Mouse (Mus musculus) heart, embryonic 12.5 days (tissue): Measurements from ENCODE around the gene Scrn1. TPM values are rescaled to one million over a fixed set of nuclear protein-coding genes. Genes with fewer than 3 reads are reported as not detected.

Experiments
- ATAC-seq: fragments of 200-750 bp; cut with Nextera tagmentation; 2 replicates; pipeline ENCODE4 v1.8.0; 2017; ENCODE audit warnings: moderate TSS enrichment, moderate library complexity; ENCODE audit not compliant: insufficient number of reproducible peaks, low FRiP score
- H3K27ac ChIP-seq: fragments of 300-500 bp; sonication (generic); 2 replicates; pipeline ENCODE4 v1.5.1; 2016; ENCODE audit warnings: mild to moderate bottlenecking, moderate library complexity; ENCODE audit not compliant: poor library complexity, severe bottlenecking
- H3K27me3 ChIP-seq: fragments of 300-500 bp; sonication (generic); replicated peaks from 2 replicates; pipeline ENCODE4 v1.6.1; 2016; ENCODE audit warnings: mild to moderate bottlenecking, moderate library complexity
- H3K36me3 ChIP-seq: fragments of 300-500 bp; sonication (generic); 2 replicates; pipeline ENCODE4 v1.6.1; 2016; ENCODE audit warnings: mild to moderate bottlenecking, moderate library complexity
- H3K4me1 ChIP-seq: fragments of 300-500 bp; sonication (generic); replicated peaks from 2 replicates; pipeline ENCODE4 v1.6.1; 2016; ENCODE audit warnings: mild to moderate bottlenecking
- H3K4me2 ChIP-seq: fragments of 300-500 bp; sonication (generic); 2 replicates; pipeline ENCODE4 v1.6.1; 2016; ENCODE audit warnings: mild to moderate bottlenecking, moderate library complexity
- H3K4me3 ChIP-seq: fragments of 300-500 bp; sonication (generic); 2 replicates; pipeline ENCODE4 v1.5.1; 2016; ENCODE audit warnings: mild to moderate bottlenecking
- H3K9ac ChIP-seq: fragments of 300-500 bp; sonication (generic); 2 replicates; pipeline ENCODE4 v1.6.1; 2016; ENCODE audit warnings: mild to moderate bottlenecking, moderate library complexity
- H3K9me3 ChIP-seq: fragments of 300-500 bp; sonication (generic); replicated peaks from 2 replicates; pipeline ENCODE4 v1.6.1; 2016; ENCODE audit warnings: mild to moderate bottlenecking, moderate library complexity
- WGBS: fragments of 180-500 bp; shearing (Covaris S2); methylation state at CpG from one replicate; pipeline ENCODE4 v1.1.7; 2016; 5-methylcytosine and 5-hydroxymethylcytosine counted together
- polyA plus RNA-seq: library from polyadenylated mRNA; unstranded; fragments of >200 nt; fragmentation: Nextera tagmentation; extraction: Ambion mirVana; gene quantifications from 2 replicates; pipeline ENCODE4 v1.2.1, GENCODE M21; 2016

Scrn1 gene
- polyA plus RNA-seq, 1 experiment from 2014 or later = 14.5 TPM

DNA sequence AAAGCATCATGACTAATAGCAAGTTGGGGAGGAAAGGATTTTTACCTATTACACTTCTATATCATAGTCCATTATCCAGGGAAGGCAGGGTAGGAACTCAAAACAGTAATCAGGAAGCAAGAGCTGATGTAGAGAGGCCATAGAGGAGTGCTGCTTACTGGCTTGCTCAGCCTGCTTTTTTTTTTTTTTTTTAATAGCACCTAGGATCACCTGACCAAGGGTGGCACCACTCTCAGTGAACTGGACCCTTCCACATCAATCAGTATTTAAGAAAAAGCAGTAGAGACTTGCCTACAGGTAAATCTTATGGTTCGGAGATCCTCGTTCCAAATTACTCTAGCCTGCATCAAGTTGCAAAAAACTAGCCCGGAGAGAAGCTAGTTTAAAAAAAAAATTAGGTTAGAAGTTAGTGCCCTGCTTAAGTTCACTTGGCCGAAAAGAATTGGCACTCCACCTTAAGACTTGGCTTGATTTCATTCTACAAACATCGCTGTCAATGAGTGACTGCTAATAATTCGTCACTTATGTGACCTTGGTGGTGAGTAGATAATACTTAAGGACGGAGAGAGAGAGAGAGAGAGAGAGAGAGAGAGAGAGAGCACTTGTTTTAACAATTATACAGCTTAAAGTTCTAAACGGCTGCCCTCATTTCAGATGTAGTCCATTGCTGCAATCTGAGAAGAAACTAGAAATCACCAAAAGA lies 27.6 kb upstream of the Scrn1 start:
- Histone ChIP-seq H3K27ac (0 out of 2 replicates have a peak overlapping the region, but pooled peaks have one; percentile 20), H3K27me3 (no peaks in the 10 kb centered on the region), H3K9me3 (no peaks in the 10 kb centered on the region), H3K9ac (no peak overlapping the region), H3K4me3 (peak overlapping the region; percentile 61), H3K36me3 (no peaks in the 10 kb centered on the region), H3K4me1 (peaks cover 32% of the 10 kb centered on the region), H3K4me2 (peak overlapping the region; percentile 66)
- ATAC-seq = no peak
- 49% methylated on average over 8 of the region's 8 CpGs for WGBS

DNA sequence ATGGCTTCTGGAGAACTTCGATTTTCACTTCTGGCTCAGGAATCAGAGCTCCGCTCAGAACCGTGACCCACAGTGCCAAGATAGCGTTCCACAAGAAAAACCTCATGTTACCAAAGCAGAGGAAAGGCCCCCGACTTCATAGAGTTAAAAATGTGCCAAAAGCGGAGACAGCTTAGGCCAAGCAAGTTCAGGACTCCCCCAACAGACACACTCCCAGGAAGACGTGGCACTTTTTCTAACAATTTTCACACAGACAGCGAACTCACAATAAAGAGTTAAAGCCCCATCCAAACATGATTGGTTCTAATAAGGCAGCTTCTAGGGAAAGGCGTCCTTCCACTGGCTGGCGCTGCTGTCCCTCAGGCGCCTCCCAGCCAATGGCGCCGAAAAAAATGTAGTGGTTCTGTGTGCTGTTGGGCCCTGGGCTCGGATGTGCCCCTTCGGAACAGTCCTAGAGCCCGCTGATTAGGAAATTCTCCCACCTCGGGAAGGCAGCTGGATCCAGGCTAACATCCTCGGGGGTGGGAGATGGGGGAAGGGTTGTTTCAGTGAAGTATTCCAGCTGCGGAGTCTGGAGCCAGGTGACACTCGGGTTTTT lies 26.7 kb upstream of the Scrn1 start:
- Histone ChIP-seq H3K9me3 (no peaks in the 10 kb centered on the region), H3K4me2 (peak overlapping the region; percentile 66), H3K36me3 (no peaks in the 10 kb centered on the region), H3K27me3 (no peaks in the 10 kb centered on the region), H3K4me3 (peak overlapping the region; percentile 61), H3K4me1 (peaks cover 32% of the 10 kb centered on the region), H3K27ac (peak overlapping the region; percentile 20; the same call in 1 of the 2 replicates), H3K9ac (peak overlapping the region; percentile 78)
- ATAC-seq = peak; percentile 82
- WGBS = under 1% methylated on average over 20 of the region's 20 CpGs

DNA sequence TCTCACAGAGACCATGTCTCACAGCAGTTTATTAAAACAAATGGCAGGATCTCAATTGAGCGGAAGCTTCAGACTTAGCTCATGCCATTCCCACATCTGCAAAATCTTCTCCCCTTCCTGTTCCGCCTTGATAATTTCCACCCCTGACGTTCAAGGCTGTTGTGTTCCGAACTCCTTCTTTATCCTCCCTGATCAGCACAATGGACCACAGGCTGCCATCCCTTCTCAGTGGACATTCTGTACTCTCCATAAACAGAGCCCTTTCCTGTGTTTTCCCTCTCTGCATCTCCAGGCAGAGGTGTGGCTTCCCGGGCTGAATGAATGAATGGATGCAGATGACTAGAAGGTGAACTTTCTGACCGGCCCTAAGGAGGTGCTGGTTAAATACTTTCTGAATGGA lies 25.5 kb upstream of the Scrn1 start:
- H3K4me1 ChIP-seq = peaks cover 27% of the 10 kb centered on the region
- no peaks in the 10 kb centered on the region for H3K9me3 ChIP-seq
- no peaks in the 10 kb centered on the region for H3K36me3 ChIP-seq
- H3K9ac ChIP-seq = peak overlapping the region; percentile 55; the same call in 1 of the 2 replicates
- 38% methylated on average over 6 of the region's 6 CpGs for WGBS
- peak overlapping the region; percentile 64 for H3K4me2 ChIP-seq
- no peak for ATAC-seq
- H3K27me3 ChIP-seq = no peaks in the 10 kb centered on the region
- H3K27ac ChIP-seq = no peak overlapping the region
- peak overlapping the region; percentile 35 for H3K4me3 ChIP-seq

DNA sequence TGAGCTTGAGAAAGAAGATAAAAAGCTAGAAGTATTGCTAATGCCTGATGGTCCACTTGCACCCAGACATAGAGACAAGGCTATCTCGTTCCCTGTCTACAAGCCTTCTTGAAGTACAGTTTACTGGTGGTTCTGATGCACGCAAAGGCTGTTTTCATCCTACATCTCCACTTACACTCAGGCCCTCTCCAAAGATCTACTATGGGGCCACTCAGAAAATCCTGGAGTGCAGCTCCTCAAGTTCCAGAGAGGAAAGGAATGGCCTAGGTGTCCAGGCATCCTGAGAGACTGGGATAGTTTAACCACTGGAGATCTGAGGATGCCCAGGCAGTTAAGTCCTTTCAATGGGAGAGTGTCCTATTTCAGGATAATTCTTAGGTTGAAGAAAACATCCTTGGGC lies 24.4 kb upstream of the Scrn1 start:
- WGBS = 84% methylated on average over 2 of the region's 2 CpGs
- Histone ChIP-seq H3K9ac (no peak overlapping the region), H3K4me2 (no peak overlapping the region)

DNA sequence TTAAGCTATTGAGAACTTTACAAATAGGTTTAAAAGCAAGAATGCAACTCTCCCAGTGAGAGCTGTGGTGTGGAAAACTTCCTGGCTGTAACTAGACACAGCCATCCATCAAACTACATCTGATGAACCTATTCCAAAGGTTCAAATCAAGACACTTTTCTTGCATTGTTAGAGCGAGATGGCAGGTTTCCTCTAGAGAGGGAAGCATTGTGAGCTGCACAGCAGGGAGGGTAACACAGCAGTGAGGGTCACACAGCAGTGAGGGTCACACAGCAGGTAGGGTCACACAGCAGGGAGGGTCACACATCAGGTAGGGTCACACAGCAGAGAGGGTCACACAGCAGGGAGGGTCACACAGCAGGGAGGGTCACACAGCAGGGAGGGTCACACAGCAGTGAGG lies 21.9 kb upstream of the Scrn1 start:
- Histone ChIP-seq H3K4me2 (no peak overlapping the region), H3K4me1 (peaks cover 13% of the 10 kb centered on the region), H3K27ac (no peak overlapping the region), H3K36me3 (peaks cover 9% of the 10 kb centered on the region), H3K9ac (no peak overlapping the region), H3K9me3 (no peaks in the 10 kb centered on the region), H3K27me3 (no peaks in the 10 kb centered on the region), H3K4me3 (no peak overlapping the region)
- 67% methylated on average over 1 of the region's 1 CpGs for WGBS
- no peak for ATAC-seq

More for the DNA sequence above, 24.4 kb upstream of the Scrn1 start:
- Histone ChIP-seq H3K4me3 (no peak overlapping the region), H3K4me1 (peaks cover 17% of the 10 kb centered on the region), H3K27ac (no peak overlapping the region), H3K27me3 (no peaks in the 10 kb centered on the region), H3K9me3 (no peaks in the 10 kb centered on the region), H3K36me3 (no peaks in the 10 kb centered on the region)
- ATAC-seq = no peak

DNA sequence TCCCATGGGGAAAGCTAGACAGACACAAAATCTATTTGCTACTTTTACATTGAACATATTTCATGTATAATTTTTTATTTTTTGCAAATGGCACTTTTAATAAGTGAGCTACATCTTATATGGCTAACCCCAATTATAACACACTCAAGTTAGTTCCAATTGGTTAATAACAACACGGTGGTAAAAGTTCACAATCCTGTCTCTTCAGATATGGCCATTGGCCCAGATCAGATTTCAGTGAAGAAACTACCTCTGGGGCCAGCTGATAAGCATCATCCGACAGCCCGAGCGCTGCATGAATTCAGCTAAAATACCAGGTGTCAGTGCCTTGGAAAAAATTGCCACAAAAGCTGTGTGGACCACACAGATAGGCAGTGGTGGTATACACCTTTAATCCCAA lies 21.4 kb upstream of the Scrn1 start:
- peaks cover 14% of the 10 kb centered on the region for H3K36me3 ChIP-seq
- no peak overlapping the region for H3K9ac ChIP-seq
- no peaks in the 10 kb centered on the region for H3K27me3 ChIP-seq
- no peak overlapping the region for H3K27ac ChIP-seq
- no peak for ATAC-seq
- no peaks in the 10 kb centered on the region for H3K9me3 ChIP-seq
- 70% methylated on average over 4 of the region's 4 CpGs for WGBS
- peaks cover 13% of the 10 kb centered on the region for H3K4me1 ChIP-seq
- no peak overlapping the region for H3K4me3 ChIP-seq
- H3K4me2 ChIP-seq = no peak overlapping the region

DNA sequence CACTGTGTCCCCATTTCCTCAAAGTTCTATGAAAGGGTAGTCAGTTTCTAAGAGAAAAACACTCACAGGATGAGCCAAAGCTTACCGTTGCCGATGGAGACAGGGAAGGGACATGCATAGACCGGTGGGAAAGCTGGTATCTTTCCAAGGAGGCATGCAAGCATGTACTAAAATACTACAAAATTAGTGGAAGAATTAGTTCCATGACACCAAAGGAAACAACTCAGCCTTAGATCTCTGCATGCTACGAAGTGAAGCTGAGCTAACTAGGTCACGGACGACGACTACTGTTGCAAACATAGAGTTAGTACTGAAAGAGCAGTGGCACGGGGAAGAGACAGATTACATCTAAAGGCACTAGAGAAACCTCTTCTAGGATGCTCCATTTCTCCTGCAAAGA lies 20.6 kb upstream of the Scrn1 start:
- Histone ChIP-seq H3K27me3 (no peaks in the 10 kb centered on the region), H3K4me1 (peaks cover 9% of the 10 kb centered on the region), H3K9me3 (no peaks in the 10 kb centered on the region), H3K9ac (no peak overlapping the region), H3K36me3 (peaks cover 20% of the 10 kb centered on the region), H3K27ac (no peak overlapping the region), H3K4me3 (no peak overlapping the region), H3K4me2 (no peak overlapping the region)
- ATAC-seq = no peak
- 75% methylated on average over 8 of the region's 8 CpGs for WGBS

DNA sequence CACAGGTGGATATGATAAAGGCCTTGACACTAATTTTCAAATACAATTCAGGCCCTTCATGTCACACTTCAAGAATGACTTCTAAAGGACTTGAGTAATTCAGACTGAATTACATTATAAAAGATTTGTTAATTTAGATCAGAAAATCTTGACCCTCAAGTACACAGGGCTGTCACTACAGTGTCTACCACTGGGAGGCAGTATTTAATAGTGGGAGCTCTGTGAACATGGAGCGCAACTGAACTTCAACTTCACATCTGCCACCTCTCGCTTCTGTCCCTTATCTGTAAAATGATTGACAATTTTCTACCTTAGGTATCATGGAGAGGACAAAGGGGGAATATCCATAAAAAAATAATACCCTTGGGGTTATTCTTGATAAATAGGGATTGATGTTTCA lies 19.9 kb upstream of the Scrn1 start:
- H3K27me3 ChIP-seq = no peaks in the 10 kb centered on the region
- H3K9me3 ChIP-seq = no peaks in the 10 kb centered on the region
- H3K36me3 ChIP-seq = peaks cover 25% of the 10 kb centered on the region
- H3K27ac ChIP-seq = no peak overlapping the region
- H3K9ac ChIP-seq = no peak overlapping the region
- ATAC-seq = no peak
- H3K4me3 ChIP-seq = no peak overlapping the region
- no peak overlapping the region for H3K4me2 ChIP-seq
- H3K4me1 ChIP-seq = peaks cover 2% of the 10 kb centered on the region; the same call in 1 of the 2 replicates
- WGBS = 15% methylated on average over 2 of the region's 2 CpGs

DNA sequence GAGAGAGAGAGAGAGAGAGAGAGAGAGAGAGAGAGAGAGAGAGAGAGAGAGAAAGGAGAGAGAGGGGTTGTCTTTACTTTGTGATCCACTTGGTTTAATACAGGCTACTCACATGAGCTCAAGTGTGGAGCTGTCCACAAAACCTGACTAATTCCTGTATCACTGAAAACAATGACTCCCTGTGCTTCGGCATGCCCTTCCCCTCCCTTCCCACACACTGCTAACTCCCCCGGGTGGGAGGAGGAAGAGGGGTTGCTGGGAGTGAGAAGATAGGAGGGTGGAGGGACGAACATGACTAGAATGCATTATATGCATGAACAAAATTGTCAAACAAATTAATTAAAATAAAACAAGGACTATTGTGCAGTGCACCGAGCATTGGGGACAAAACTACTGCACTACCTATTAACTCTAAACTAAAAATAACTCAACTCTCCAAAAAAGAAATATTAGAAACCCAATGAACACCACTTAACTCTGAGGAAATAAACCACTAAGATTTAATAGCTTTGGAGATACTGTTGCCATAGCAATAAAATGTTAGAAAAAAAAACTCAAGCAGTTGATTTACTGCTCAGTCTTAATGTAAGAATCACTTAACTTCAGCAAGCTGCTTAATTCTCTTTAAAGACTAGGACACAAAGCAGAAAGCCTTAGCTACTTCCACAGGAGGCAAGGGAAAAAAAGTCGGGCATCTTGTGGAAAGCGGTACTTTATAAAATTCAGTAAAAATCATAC lies 7.1 kb upstream of the Scrn1 start:
- Histone ChIP-seq H3K4me3 (no peak overlapping the region), H3K4me2 (no peak overlapping the region), H3K27me3 (no peaks in the 10 kb centered on the region), H3K9me3 (no peaks in the 10 kb centered on the region), H3K9ac (no peak overlapping the region), H3K36me3 (peaks cover 8% of the 10 kb centered on the region), H3K4me1 (0 out of 2 replicates have a peak, but pooled peaks cover 7% of the 10 kb centered on the region), H3K27ac (no peak overlapping the region)
- 40% methylated on average over 6 of the region's 6 CpGs for WGBS
- no peak; the same call in 1 of the 2 replicates for ATAC-seq

DNA sequence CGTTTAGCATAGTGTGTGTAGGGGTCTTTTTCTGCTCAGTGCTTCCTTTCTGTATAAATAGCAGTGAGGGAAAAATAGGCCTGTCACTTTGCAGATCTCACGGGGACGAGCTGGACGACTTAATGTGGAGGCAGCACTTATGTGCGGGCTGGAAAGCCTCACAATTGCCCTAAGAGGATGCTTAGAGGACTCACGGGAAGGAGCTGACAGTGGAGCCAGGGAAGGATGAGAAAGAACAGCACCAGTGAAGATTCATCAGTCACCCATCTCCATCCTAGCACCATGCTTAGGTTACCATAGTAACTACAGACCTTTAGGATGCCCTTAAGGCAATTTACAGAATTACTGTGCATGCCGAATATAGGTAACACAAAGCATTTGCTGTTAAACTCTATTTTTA lies 3.5 kb upstream of the Scrn1 start:
- Histone ChIP-seq H3K9me3 (no peaks in the 10 kb centered on the region), H3K27ac (no peak overlapping the region), H3K36me3 (no peaks in the 10 kb centered on the region), H3K4me2 (no peak overlapping the region), H3K4me1 (peaks cover 13% of the 10 kb centered on the region; the same call in 1 of the 2 replicates), H3K4me3 (no peak overlapping the region), H3K27me3 (peaks cover 7% of the 10 kb centered on the region), H3K9ac (no peak overlapping the region)
- ATAC-seq = no peak
- WGBS = 33% methylated on average over 7 of the region's 7 CpGs

DNA sequence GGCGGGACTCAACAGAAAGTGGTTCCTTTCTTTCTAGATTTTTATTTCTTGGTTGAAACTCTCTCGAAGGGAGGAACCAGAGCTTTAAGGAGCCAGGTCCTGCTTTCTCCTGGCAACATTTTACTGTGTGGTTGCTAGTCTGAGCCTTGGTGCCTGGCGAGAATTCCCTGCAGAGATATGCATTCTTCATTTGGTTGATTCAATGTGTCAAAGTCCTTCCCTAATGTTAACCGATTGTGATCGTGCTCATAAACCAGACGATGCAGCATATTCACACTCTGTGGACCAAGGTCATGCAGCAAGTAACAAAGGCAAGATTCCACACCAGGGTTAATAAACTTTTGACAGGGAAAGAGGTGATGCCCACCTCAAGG lies 244 bp upstream of the Scrn1 start:
- WGBS = 13% methylated on average over 6 of the region's 6 CpGs
- H3K4me2 ChIP-seq = peak overlapping the region; percentile 96
- H3K9ac ChIP-seq = peak overlapping the region; percentile 77; the same call in 1 of the 2 replicates
- no peaks in the 10 kb centered on the region for H3K9me3 ChIP-seq
- peaks cover 11% of the 10 kb centered on the region for H3K4me1 ChIP-seq
- H3K36me3 ChIP-seq = no peaks in the 10 kb centered on the region
- no peak for ATAC-seq
- H3K27me3 ChIP-seq = peaks cover 14% of the 10 kb centered on the region
- peak overlapping the region; percentile 65 for H3K4me3 ChIP-seq
- no peak overlapping the region for H3K27ac ChIP-seq
